Mouse (Mus musculus) adrenal gland, postnatal 4 days (tissue): ENCODE results near the gene Lats2. TPM values are rescaled to one million over a fixed set of nuclear protein-coding genes. Genes with fewer than 3 reads are reported as not detected.

Source experiments
- DNase-seq, 2 experiments: peaks; one replicate each; pipeline ENCODE4 v3.0.0; 2021 to 2022; ENCODE audit warnings: low spot score in 2 of 2, mixed read lengths in 2 of 2
- total RNA-seq, 2 experiments: library from RNA; stranded (reverse); gene quantifications; 2 replicates each; pipeline ENCODE4 v1.2.3; 2021

The Lats2 gene
- total RNA-seq, 2 experiments from 2014 or later: 33.5 to 35.8 TPM

GRCm38 (mm10) chr14:57740651-57741050 is 17.5 kb downstream of the Lats2 start:
- DNase-seq: no peak

- no peak for DNase-seq
These were observed 21.1 kb downstream of the Lats2 start for GRCm38 (mm10) chr14:57737089-57737488.

- DNase-seq: no peak
These were observed 22.0 kb downstream of the Lats2 start for GRCm38 (mm10) chr14:57736141-57736540.

GRCm38 (mm10) chr14:57732668-57733293 is 25.4 kb downstream of the Lats2 start:
- no peak for DNase-seq

GRCm38 (mm10) chr14:57730527-57730926 is 27.7 kb downstream of the Lats2 start:
- no peak for DNase-seq

- no peak for DNase-seq
These were observed 28.2 kb downstream of the Lats2 start for GRCm38 (mm10) chr14:57729975-57730499.

GRCm38 (mm10) chr14:57729364-57729763 is 28.8 kb downstream of the Lats2 start:
- no peak for DNase-seq

- DNase-seq: no peak
These were observed 32.0 kb downstream of the Lats2 start for GRCm38 (mm10) chr14:57726172-57726571.

- no peak for DNase-seq
These were observed 33.7 kb downstream of the Lats2 start for GRCm38 (mm10) chr14:57724473-57724872.

- DNase-seq: no peak
These were observed 39.9 kb downstream of the Lats2 start for GRCm38 (mm10) chr14:57718245-57718644.

- no peak for DNase-seq
These were observed 41.5 kb downstream of the Lats2 start for GRCm38 (mm10) chr14:57716601-57717245.

- DNase-seq: no peak
These were observed 45.3 kb downstream of the Lats2 start for GRCm38 (mm10) chr14:57712884-57713283.

GRCm38 (mm10) chr14:57711059-57711458 is 47.1 kb downstream of the Lats2 start:
- no peak for DNase-seq

GRCm38 (mm10) chr14:57709171-57709570 is 49.0 kb downstream of the Lats2 start:
- no peak for DNase-seq

GRCm38 (mm10) chr14:57708580-57708979 is 49.6 kb downstream of the Lats2 start:
- DNase-seq: no peak

- peak in 1 of 2 experiments; percentile 15 for DNase-seq
These were observed 50.9 kb downstream of the Lats2 start for GRCm38 (mm10) chr14:57707100-57707893.

- no peak for DNase-seq
These were observed 51.5 kb downstream of the Lats2 start for GRCm38 (mm10) chr14:57706760-57707099.

GRCm38 (mm10) chr14:57705759-57706158 is 52.4 kb downstream of the Lats2 start:
- DNase-seq: no peak

- no peak for DNase-seq
These were observed 53.1 kb downstream of the Lats2 start for GRCm38 (mm10) chr14:57705075-57705474.

- no peak for DNase-seq
These were observed 56.2 kb downstream of the Lats2 start for GRCm38 (mm10) chr14:57701915-57702477.

GRCm38 (mm10) chr14:57699461-57699970 is 58.7 kb downstream of the Lats2 start:
- no peak for DNase-seq
